Mouse (Mus musculus) heart, postnatal 4 days (tissue): ENCODE measurements at regions not wholly inside any gene's neighbourhood (a gene's known extent, or its start where the extent isn't known, plus 50 kb on each side); places are given as distances from the start of the nearest gene placed in this dataset.
A peak's percentile ranks its signal among the peaks of the same experiment; 100 is the strongest.
"Not testable (repeated sequence)": the region's sequence is repeated elsewhere in the genome, so short reads cannot be mapped to it uniquely, and the experiment has no call there.

Experiments used
- DNase-seq: peaks from one replicate; pipeline ENCODE4 v3.0.0; 2021

DNA sequence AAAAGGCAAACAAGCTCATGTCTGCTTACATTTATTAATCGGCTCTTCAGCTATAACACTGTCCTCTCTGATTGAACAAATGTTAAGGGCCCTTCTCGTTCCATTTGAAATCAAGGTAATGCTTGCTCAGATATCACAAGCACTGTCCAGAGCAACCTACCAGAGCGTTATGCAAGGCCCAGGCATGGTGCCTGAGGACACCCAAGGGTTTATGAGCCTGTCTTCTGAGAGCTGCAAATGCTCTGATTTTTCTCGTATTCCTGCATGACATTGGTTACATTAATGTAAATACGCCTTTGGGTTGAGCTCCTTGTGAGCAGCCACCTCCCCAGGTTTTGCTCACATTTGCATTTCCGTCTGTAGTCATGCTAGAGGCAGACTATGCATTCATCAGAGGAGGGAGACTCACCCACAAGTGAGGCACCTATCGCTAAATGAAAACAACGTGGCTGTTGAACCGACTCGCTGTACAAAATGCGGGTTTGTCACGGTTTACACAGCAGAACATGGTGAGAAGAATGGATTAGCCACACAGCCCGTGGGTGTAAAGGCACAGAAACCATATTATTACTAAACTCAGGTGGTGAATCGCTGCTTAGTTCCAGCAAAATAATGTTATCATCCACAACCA, 152.7 kb upstream of the Ipo5 start:
- DNase-seq: no peak

DNA sequence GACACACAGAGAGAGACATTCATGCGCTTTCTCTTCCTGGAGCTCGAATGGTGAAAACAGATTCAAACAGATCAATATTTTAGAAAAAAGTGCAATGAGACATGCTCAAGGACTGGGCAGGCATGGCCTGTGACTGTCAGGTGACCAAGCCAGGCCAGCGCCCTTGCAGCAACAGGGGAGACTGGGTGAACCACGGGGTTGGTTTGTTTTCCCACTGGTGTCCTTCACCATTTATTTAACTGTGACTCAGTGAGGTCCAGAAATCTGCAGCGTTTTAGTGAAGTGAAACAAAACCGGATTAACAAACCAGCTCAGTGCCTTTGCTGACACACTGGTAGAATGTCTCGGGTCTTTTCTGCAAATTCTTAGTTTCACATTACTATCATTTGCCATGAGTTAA, 148.9 kb upstream of the Ipo5 start:
- DNase-seq: no peak

DNA sequence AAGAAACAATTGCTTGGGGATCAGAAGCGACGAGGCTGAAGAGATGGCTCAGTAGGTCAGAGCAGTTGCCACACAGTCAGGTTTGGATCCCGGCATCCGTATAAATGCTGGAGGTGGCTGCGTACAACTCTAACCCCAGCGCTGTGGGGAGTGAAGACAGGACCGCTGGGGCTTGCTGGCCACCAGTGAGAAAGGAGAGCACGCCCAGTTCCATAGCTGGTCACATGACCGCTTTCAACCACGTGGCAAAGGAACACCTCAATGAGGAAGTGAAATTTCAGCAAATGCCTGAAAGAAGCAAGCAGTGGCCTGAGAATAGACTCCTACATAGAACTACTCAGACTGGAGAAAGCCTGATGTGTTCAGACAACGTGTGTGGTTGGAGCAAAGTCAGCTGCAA, 148.3 kb upstream of the Ipo5 start:
- peak; percentile 22 for DNase-seq

DNA sequence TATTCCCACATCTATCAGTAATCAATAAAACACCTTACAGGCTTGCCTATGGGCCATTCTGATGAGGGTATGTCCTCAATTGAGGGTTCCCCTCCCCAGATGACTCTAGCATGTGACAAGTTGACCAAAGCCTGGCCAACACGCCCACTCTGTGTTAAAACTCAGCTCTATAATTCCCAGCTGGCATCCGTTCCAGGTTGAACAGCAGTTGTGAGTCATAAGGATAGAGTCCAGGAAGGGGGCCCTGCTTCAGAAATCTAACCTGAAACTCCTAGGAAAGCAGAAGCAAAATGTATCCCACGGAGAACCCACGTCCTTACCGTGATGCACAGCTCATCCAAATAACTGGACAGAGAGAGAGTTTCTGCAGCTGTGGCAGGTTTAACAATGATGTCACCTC, 147.2 kb upstream of the Ipo5 start:
- no peak for DNase-seq

DNA sequence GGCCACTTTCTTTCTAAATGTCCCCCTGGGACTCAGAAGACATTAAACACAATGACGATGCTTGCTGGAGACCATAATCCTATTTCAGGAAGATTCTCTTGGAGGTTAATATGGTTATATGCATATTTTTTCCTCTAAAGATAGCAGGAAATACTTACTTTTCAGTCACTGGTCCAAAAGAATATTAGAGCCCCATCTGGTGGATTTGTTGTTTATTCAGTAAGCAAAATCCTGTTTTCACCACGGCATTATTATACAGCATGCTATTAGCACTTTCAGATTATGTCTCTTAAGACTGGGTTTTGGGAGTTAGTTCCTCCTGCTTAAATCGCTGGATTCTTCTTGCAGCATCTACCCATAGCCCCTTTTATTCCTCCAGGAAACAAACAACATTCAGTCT, 146.6 kb upstream of the Ipo5 start:
- DNase-seq: no peak

DNA sequence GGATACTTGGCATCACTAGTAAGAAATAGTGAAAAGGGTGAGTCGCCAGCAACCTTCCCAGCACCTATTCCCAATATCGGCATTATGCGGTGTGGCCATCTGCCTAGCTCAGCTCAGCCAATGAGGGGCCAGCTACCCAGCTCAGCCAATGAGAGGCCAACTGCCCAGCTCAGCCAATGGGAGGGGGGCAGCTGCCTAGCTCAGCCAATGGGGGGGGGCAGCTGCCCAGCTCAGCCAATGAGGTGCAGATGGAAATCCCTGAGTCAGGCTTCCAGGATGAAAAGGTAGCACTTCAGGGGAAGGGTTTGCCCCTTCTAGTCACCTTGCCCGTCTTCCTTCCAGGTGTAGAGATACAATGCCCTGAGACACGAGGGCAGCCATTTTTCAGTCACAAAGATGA, 144.6 kb upstream of the Ipo5 start:
- DNase-seq: no peak

DNA sequence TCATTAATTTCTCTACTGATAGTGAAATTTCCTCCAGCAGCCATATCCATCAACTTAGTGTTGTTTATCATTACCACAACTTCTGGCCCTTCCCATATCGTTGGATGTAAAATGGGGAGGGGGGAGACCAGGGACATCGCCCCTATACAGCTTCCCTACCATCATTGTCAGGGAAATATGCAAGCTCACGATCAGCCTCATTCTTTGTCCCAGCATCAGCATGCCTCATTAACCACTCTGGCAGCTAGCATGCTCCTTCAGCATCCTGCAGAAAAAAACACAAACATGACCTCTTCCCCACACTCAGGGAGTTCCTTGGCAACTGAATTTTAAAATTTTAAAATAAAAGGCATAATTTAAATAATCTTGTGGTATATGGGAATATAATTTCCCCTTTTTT, 140.4 kb upstream of the Ipo5 start:
- DNase-seq: no peak

DNA sequence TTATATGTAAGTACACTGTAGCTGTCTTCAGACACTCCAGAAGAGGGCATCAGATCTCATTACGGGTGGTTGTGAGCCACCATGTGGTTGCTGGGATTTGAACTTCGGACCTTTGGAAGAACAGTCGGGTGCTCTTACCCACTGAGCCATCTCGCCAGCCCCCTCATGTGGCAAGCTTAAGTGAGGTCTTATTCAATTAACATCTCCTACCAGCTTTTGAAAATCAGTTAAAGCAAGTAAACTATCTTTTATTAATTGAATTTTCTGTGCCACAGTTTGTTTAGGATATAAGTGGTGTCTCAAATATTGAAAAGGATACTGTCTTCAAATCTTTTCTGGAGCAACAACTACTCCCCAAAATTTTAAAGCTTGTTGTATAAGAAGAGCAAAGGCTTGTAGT, 138.0 kb upstream of the Ipo5 start:
- DNase-seq: not testable (repeated sequence)

DNA sequence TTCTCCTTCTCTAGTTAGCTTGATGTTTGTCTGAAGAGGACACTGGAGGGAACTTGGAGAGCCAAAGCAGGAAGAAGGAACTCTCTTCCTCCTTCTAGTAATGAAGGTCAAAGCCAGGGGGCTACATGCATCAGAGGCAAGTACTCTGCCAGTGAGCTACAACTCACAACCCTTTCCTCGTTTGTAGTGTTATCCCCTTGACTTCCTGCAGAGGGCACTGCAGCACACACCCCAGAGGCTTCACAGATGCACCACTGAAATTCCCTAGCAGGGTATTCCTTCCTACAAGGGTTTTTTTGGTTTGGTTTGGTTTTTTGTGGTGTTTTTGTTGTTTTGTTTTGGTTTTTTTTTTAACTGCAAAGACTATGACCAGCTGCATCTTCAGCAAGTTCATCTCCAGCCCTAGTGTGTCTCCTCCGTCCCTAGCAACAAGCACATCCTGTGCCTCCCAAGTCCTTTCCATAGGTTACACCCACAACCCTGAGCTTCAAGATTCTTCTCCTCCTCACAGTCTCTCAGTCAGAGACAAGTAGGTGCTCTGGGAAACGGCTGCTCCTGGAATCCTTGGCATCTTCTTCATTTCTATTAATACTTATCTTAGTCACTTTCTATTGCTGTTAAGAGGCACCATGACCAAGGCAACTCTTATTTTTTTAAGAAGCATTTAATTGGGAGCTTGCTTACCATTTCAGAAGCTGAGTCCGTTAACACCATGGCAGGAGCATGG, 119.0 kb upstream of the Ipo5 start:
- DNase-seq: no peak

DNA sequence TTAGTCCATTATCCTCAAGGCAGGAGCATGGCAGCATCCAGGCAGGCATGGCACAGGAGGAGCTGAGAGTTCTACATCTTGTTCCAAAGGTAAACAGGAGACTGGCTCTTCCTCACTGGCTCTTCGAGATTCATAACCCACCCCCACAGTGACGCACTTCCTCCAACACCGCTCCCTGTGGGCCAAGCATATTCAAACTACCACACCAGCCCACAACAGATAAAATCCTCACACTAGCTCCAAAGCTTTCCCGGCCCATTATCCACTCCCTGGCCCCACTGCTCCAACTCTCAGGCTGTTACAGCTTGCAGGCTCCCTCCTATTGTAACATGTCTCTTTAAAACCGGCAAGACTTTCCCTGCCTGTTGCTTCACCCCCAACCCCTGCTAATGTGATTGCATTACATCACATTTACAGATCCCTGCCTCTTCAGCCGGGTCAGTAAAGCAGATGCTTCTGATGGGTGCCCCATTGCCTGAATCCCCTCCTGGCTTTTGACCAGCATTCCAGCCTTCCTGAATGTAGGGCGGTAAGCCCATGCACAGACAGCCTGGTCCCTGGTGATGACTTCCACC, 113.0 kb upstream of the Ipo5 start:
- DNase-seq: no peak

DNA sequence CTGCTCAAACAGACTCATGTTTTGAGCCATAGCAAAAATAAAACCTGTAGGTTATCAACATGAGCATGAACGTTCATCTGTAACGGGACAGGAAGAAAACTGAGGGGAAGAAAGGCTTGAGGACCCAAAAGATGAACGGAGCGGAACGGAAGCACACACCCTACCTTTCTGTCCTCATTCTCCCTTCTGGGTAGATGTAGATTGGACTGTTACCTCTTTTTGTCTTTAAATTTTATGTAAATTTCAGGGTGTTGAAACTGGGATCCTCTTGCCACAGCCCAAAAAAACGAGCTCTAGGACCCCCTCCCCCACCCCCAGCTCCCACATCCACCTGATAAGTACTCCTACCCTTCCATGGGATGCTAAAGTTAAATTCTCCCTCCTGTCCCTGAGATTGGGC, 107.8 kb upstream of the Ipo5 start:
- DNase-seq: no peak

DNA sequence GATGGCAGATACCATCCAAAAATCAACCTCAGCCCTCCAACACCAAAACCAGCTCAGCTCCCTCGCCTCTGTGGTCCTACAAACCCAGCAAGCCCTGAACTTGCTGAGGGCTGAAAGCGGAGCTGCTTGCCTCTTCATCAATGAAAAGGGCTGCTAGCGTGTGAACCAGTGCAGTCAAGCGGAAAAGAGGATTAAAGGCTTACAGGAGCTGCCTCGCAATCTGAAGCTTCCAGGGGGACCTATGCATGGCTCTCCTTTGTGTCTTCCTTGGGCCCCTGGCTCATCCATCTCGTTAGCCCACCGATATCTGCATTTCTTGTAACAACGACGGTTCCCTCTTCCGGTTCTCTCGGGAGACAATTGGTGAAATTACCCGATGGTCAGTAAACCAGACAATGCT, 107.3 kb upstream of the Ipo5 start:
- no peak for DNase-seq

DNA sequence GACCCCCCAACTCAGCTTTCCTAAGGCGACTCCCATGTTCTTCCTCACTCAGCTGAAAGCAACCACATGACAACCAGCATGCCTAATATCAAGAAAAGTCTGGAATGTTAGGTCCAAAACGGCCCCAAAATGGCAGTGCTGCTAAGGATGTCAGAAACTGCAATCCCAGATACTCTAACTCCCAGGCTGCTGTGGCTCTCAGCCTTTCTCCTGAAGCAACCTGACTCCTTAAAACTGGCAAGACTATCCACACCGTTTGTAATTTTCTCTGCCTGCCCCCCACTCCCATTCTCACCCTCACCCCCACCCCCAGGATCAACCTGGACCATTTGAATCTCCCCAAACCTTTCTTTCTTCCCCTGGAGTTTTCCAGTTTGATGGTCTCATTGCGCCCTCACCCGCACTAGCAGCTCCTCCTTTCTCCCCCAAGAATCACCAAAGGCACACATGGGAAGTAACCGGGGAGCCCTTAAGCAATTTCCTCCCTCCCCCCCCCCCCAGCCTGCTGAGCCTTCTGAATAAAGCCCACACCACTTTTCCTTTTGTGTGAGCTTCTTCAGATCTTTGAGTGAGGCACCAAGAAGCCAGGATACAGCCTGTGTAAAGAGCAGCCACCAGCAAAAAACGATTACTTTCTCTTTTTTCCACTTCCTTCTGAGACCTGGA, 106.7 kb upstream of the Ipo5 start:
- DNase-seq: no peak

DNA sequence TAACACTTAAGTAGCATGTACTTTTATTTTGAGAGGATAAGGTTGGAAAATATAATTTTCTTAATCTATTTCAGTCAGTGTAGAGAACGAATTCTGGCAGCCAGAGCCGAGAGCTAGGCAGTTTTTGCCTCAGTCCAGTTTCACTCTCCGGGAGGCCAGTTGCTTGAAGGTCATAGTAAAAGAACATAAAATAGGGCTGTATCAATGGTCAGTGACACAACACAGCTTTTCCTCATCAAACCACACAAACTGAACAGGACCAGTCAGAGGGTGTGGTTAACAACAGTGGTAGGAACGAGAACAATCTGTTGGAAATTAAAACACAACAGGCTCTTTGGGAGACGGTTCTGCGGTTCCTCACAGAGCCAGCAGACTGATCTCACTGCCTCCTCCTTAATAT, 105.9 kb upstream of the Ipo5 start:
- no peak for DNase-seq

DNA sequence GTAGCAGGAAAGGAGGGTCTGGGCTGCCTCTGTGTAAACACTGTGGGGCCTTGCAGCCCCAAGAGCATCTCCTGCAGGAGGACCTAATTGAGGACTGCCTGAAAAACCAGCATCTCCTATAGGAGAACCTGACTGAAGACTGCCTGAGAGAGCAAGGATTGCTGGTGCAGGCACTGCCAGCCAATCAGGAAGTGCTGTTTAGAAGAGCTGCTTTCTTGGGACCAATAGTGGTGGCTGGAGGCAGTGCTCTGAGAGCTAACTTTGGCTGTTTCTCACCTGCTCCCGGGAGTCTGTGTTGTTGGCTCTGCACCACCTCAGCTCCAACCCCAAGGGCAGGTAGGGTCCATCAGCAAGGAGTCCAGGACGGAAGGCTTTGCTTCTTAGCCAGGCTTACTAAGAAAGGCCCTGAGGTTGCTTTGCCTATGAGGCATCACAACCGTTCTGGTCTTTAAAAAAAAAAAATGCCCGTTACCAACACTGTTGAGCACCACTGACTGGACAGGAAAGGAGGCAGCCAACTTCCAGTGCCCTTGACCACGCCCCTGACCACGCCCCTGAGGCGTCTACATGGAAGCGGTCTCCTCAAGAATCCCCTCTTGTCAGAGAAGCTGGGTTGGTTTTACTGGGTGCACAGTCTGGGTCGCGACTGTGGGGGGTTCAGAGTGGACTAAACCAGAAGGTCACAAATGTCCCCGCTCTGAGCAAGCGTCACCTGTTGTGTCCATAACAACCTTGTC, 105.0 kb upstream of the Ipo5 start:
- DNase-seq: peak; percentile 17

DNA sequence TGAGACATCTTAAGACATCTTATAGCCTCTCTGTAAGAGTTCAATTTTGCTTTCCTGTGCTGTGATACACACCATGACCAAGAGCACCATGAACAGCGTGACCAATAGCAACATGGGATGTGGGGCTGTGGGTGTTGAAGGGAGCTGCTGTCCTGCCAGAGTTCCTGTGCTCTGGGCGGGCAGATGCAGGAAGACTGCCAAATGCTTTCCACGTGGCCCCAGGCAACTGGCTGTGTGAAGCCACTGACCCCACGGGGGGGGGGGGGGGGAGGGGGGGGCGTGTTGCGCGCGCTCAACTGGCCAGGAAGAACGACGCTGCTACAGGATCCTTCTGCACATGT, 104.5 kb upstream of the Ipo5 start:
- DNase-seq: peak; percentile 14

DNA sequence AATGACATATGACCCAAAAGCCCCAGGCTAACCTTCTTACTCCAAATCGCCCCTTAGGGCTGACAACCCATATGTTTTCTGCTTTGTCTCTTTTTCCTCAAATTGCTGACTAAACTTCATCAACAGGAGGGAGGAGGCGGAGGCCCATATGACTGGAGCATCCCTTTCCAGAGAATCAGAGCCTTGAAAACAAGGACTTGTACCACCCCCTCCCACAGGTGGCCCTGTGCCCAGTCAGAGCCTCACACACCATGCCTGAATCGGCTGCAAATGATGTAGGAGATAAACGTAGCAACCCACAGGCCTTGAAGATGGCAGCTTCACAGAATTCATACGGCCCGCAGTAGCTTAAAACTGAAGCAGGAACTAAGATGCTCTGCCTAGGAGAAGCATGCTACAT, 101.7 kb upstream of the Ipo5 start:
- DNase-seq: no peak

DNA sequence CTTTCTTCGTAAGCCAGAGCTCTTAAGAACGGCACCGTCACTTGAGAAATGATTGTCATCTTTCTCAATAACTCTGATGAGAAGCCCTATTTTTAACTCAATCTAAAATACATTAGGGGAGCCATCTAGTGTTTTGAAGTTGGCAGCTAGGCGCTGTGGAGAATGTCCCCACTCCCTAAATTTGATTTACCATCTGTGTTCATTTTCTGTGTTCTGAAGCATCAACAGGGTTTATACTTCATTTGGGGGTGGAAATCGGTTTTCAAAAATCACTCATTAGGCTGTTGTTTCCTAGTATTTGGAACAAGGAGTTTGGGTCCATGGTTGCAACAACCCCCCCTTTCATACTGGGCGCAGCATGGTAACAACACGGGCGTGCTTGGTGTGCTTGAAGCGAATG, 97.1 kb upstream of the Ipo5 start:
- DNase-seq: no peak

DNA sequence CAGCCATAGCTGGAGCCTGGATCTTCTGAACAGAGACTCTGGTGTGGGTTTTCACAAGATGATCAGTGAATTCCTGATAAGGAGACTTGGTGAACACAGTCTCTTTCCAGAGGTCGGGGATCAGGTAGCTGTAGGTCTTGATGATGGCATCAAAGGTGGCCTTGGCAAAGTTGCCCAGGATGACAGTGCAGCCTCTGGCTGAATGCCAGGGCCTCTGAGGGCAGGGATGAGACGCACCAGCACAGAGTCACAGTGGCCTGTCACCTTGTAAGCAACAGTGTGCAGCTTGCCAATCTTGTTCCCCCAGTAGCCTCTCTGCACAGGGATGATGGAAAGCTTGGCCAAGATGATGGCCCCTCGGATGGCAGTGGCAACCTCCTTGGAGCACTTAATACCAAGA, 95.9 kb upstream of the Ipo5 start:
- not testable (repeated sequence) for DNase-seq

DNA sequence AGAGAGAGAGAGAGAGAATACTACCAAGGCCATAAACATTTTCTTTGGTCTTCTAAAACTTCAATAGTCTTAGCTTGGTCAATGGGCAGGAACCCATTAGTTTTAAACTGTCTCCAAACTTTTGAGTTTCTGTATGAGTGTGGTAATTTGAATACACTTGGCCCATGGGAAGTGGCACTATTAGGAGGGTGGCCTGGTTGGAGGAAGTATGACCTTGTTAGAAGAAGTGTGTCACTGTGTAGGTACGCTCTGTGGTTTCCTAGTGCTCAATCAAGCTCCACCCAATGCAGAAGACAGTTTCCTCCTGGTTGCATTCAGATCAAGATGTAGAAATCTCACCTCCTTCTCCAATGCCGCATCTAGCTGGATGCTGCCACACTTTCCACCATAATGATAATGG, 94.5 kb upstream of the Ipo5 start:
- no peak for DNase-seq

DNA sequence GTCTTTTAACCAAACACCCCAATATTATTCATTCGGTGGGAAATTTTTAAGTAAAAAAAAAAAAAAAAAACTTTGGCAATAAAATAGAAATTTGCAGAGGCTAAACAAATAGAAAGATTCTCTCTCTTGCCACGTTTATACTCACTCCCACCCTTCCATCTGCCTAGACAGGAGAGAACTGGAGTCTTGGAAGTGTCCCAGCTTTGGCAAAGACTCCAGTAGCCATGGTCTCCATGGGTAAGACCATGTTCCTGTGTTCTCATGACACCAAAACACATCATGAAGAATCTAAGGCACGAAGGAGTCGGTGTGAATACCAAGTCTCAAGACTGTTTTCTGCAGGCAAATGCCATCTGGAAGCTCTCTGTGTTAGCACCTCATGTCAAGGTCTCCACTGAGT, 84.8 kb upstream of the Ipo5 start:
- no peak for DNase-seq

DNA sequence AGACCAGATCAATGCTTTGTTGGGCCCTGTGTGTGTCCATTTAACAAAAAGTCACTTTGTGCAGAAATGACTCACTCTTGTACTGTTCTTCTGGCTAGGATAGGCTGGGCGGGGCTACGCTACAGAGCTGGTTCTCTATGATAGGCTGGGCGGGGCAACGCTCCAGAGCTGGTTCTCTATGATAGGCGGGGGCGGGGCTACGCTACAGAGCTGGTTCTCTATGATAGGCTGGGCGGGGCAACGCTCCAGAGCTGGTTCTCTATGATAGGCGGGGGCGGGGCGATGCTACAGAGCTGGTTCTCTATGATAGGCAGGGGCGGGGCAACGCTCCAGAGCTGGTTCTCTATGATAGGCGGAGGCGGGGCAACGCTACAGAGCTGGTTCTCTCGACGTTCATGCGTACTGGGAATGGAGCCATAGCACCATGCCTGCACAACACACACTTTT, 80.6 kb upstream of the Ipo5 start:
- DNase-seq: not testable (repeated sequence)

DNA sequence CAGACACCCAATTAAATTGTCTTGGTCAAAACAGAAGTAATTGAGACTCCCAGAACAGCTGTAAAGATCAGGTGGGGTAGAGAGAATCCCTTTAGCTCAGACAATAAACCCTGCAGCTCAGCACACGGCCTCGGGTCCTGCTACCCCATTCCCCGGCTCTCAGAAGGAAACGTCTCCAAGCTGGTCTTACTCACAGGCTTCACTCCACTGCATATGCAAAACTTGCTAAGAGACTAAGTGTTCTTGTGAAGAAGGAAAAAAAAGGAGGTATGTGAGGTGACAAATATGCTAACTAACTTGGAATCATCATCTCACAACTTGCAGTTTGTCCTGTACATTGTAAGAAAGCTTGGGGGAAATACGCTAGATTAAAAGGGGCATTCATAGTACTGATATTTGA, 79.6 kb upstream of the Ipo5 start:
- no peak for DNase-seq
